Mouse (Mus musculus): ENCODE data around the gene Npas3. TPM values are rescaled to one million over a fixed set of nuclear protein-coding genes. Genes with fewer than 3 reads are reported as not detected.

The Npas3 gene
- total RNA-seq, 1 experiment from 2014 or later: 1.6 TPM

DNA sequence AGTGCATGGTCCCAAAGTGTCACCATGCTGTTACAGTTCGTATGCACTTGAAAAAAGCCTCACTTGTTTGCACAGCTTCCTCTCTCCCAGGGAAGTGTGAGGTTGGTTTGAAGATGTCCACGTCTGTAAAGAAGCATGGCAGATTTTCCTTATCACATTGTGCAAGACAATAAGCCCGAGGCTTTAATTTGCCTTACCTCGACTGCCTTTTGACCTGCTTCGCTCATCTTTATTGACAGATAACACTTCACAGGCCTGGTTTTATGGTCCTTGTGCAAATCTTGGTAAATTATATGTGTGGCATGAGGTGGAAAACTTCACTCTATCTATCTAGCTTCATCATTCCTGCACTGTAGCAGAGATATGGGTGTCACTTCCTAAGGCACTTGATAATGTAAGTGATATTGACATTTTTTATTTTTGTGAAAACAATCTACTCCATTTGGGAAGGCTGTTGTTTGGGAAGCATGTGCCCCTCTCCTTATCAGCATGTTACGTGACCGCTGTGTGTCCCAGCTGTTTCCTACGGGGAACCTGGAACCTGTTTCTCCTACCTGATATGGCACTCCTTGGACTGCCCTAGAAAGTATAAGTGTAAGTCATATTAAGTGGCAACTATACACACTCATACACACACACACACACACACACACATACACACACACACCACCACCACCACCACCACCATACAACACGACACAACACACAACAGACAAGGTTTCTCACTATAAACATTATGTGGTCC lies 450.2 kb downstream of the Npas3 start:
- no peak for DNase-seq

DNA sequence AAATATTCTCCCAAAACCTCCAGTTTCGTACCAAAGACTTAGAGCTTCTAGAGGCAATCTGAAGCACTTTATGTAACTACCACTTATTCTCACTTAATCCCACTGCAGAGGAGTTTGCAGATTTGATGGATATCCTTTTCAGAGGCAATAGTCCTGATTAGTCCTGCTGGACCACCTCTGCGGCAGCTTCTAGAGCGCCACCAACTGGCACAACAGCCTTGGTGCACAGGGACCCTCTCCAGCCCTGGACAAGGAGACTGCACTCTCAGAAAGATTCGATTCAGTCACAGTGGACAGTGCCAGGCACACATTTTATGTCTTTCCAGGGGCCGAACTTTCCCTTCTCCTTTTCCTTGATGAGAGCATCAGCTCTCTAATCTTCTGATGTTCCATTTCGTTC lies 471.4 kb downstream of the Npas3 start:
- DNase-seq: peak; percentile 42

DNA sequence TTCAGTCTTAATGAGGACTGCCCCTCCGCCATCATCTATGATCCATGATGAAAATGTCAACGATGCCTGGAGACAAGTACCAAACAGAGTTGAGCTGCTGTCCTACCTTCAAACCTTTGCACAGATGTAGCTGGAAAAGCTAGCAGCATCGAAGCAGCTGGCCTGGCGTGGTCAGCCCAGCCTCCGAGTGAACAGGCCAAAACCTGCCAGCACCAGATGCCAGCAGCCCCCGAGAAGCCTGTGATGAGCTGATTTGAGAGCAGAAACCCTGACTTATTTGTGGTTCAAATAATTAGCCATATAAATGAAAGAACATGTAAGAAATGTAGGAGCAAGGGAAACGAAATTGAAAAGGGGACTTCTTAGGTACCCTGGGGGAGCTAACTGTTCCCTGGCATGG lies 473.7 kb downstream of the Npas3 start:
- DNase-seq: no peak

DNA sequence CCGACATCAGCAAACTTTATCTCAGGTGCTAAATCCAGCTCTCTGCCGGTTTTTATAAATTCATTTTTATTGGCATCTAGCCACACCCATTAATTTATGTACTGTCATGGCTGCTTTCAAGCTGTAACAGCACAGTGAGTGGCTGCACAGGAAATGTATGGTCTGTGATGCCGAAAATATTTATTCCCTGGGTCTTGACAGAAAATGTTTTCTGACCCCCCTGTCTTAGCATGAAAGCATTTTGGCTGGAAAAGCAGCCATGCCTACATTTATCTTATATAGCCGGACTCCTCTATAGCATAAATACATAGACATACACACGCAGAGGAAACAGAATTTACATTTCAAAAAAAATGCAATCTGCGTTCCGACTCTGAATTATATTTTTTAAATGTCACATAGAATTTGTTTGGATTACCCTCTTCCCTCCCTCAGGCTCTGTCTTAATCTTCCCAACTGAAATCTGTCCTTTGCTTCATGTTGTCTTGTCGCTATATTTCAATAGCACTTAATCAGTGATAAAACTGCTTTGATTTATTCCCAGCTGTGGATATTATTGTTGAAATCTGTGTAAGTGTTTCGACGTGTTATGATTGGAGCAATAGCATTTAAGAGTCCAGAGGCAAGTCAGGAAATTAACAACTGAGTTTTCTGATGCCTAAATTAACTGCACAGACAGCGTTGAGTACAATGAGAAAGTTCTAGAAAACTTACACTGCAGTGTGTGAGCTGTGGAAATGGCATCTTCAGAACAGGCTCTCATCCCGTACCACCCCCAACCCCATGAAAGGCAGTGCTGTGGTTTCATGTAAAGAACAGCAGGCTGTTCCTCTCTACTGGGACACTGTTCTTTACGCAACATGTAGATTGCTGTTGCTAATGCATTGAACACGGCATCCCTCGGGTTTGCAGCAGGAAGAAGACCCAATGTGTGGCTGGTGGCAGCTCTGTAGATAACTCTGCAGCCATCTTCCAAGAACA lies 474.5 kb downstream of the Npas3 start:
- no peak for DNase-seq

DNA sequence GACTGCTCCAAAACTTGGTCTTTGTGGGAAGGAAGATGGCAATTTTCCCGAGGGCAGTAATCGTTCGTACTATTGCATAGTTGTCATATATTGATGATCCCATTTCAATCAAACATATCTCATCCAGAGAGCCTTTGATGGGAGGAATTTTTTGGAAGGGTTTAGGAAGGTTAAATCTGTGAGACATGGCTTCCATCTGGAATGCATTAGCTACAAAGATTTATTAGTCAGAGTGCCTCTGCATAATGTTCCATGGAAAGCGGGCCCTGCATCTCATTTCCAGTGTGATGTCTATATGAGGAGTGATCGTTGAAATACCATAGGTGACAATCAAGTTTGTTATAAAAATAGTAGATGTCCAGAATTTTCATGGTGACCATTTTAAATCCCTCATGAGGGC lies 480.8 kb downstream of the Npas3 start:
- no peak for DNase-seq

DNA sequence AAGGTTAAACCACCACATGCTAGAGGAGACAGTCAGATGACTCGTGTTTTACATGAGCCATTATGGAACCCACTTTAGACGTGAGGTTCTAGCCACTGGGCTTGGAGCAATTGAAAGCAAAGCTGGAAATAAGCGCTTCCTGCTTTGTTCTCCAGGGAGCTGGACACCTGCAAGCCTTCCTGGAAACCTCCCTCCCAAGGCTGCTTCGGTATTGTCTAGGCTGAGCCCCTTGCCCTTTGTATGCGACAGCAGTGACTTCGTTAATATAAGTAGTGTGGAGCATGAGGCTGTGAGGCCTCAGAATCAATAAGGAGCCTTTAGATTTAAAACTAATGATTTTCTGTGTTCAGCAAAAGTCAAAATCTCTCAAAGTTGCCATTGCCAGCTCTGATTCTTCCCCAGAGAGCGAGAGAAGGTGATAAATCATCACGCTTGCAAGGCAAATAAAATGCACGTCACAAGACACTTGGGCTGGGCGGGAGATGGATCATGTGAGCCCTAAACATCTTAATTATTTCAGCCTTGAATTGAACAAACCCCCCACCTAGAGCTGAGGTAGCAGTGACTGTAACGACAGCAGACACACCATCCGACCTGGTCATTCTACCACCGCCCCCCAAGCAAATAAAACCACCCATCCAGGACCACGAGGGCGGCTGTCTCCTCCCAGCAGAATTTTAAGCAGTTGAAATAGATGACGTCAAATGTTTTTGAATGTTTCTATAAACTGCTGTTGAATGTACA lies 490.2 kb downstream of the Npas3 start:
- DNase-seq: no peak

DNA sequence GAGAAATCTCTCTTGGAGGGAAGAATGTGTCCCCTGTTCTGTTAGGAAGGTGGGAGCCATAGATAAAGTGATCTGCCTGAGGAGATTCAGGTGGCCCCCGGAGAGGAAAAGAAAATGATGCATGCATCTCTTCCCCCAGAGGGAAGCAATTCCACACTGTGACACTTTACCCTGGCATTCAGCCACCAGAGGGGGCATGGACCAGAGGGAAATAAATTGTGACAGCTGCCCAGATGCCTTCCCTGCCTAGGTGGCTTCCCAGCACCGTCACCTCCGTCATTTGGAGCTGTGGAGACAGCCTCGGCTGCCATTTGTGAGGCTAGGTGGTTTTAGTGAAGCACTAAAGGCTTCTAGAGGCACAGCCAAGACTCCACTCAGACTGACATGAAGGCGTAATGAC lies 498.2 kb downstream of the Npas3 start:
- peak; percentile 41 for DNase-seq

DNA sequence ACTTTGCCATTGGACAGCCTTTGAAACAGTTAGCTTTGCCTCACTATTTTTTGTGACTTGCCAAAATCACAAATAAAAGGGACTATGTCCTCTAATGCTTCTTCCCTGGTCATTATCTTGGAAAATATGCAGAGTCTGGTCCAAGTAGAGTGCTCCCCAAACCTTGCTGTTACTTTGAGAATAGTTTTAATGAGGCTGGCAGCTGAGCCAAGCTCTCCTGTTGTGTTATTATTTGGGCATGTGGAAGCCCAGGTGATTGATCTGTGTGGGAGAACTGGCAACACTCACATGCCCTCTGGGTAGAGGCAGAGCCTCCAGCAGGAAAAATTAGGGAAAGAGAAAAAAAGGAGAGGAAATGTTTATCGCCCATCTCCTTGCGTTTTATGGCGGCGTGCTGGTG lies 500.9 kb downstream of the Npas3 start:
- no peak for DNase-seq

DNA sequence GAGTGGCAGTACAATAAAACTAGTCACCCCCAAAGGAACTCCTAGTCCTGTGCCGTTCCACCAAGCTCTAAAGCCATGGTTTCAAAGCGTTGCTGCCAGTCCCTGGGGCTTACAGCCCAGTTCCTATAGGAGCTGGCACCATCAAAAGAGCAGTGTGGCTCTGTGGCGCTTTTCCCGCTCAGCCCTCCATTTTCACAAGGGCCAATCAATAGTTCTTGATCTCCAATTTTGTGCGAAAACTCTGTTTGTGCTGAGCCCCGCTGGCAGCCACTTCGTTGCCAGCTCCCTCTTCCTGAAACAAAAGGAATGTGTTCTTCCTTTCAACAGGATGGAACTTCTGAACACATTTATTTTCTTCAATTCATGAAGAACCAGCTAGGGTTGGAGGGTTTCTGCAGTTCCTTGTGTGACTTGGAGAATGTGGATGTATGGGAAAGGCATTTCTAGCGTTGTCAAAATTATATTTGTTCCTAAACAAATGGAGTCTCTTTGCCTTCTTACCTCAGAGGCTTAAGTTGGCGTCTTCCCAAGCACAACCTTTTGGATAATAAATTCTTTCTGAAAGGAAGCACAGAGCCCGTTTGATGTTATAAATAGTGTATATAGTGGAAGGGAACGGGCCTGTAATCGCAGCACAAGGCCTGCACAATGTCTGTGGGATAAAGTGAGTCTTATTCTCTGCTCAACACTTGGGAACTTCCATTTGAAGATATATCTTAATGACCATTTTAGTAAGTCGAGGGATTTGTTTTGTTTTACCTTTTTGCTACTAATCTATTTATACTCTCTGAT lies 504.0 kb downstream of the Npas3 start:
- DNase-seq: peak; percentile 7

DNA sequence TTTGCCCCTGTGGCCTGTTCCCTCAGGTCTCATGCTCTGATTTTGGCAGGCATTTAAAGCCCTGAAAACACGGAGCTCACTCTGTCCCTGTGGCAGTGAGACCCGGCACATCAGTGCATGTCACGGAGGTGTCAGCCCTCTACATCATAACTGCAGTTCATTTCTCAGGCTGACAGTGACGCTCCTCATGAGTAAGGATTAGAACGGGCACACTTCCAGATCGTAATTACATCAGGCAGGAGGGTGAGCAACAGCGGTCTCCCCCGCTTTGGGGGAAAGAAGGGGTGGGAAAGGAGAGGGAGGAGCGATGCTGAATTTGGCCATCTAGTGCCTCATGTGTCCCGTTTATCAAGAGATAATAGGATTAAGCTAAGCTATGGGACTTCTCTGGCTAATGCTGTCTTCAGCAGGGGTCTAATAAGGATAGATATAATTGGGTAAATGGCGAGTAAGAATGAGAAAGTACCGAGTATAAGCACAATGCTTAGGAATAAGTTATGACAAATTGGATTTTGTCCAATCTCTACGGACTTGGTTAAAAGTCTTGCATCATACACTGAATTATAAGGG lies 505.0 kb downstream of the Npas3 start:
- DNase-seq: peak; percentile 21

DNA sequence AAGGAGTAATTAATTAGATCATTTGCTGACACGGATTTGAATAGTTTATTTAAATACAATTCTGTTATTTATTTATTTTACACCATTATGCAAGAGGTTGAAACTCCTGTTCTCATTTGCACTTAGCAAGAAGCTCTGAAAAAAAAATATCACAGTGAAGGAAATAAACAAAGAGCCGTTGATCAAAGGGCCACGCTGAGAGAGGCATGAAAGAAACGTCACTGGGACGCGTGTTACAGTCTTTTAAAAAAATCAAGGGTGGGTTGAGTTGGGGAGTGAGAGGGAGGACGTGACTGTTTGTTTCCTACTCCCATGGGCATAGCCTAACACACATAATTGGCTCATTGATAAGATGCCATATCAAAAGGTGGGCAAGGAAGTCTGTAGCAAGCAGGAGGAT lies 505.8 kb downstream of the Npas3 start:
- no peak for DNase-seq

DNA sequence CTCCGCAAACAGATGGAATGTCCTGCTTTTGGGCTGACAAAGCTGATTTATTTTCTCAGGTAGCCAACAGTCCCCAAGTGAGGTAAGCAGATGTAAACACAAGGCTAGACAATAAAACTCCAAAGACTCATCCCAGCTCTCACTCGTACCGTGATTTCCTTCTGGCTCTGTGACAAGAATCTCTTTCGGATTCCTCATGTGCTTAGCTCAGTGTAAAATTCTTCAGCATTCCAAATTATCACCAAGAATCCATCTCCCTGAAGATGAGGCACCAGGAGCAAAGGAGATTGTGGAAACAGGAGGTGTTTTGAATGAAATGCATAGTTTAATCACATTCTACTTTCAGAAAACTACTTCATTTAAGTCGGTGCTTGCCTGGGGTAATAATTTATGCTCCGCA lies 509.2 kb downstream of the Npas3 start:
- no peak for DNase-seq

DNA sequence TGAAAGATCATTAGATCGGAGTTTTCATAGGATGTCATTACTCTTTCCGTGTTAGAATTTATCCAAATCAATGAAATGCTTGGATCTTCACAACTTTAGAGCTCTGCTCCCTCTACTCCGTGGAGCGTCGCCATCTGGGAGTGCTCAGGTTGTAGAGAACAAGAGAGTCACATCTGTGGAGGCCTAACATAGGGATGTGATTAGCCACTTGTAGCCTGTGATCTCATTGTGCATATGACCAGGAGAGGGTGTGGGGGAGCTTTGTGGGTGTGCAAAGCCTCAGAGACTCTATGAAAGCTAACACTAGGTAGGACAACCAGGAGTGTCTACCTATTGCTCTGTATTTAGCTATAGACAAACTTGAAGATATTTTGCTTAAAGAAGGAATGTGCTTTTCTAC lies 509.9 kb downstream of the Npas3 start:
- DNase-seq: no peak

DNA sequence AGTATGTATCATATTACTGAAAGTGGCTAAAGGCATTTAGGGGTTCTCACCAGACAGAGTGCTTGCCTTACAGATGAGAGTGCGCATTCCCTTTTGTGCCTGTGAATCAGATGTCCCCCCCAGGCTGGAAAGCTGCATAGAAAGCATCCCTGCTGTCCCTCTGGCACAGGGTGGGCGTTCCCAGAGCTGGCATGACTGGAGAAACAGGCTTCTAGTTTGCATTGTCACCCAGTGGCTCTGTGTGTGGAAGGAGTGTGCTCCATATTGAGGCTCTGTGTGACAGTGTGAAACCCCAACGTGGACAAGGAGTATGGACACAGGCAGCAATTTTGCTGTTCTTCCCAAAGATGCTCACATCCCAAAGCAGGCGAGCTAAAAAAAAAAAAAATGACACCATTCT lies 515.7 kb downstream of the Npas3 start:
- DNase-seq: no peak

DNA sequence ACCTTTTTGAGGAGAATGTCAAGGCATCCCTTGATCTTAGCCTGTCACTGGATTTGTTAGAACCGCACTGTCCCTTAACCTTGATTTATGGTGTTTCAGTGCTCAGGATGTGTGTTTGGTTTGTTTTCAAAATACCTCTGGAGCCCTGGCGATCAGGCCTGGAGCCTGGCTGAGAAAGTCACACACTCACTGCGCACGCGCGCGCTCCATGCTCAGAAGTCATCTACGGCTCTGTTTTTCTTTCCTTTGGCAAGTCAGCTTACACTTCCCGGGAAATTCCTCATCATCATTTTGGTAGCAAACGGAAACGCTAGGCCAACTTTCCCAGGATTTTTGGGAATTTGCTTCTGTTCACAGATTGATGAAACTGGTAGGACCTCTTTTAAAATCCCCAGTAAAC lies 519.9 kb downstream of the Npas3 start:
- peak; percentile 83 for DNase-seq

DNA sequence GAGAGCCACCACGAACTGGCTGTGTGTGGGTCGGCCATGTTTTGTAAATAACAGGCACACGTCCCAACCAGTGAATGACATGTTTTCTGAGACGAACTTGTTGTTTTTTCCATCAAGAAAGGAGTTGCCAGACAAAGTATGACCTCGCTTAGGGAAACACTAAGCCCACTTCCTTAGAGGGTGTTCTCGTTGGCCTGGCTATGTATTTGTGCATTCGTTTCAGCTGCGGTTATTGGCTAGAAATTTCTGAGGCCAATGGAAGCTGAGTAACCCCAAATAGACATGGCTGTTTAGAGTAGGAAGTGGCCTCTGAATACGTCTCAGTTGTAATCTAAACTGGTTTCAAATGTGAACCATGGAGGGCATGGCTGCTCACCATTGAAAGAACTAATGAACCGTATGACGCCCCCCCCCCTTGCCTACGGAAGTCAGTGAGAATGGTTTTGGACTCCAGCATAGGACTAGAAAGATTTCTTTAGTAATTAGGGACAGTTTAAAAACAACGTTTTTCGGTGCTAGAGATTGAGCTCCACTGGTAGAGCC lies 523.0 kb downstream of the Npas3 start:
- no peak for DNase-seq

DNA sequence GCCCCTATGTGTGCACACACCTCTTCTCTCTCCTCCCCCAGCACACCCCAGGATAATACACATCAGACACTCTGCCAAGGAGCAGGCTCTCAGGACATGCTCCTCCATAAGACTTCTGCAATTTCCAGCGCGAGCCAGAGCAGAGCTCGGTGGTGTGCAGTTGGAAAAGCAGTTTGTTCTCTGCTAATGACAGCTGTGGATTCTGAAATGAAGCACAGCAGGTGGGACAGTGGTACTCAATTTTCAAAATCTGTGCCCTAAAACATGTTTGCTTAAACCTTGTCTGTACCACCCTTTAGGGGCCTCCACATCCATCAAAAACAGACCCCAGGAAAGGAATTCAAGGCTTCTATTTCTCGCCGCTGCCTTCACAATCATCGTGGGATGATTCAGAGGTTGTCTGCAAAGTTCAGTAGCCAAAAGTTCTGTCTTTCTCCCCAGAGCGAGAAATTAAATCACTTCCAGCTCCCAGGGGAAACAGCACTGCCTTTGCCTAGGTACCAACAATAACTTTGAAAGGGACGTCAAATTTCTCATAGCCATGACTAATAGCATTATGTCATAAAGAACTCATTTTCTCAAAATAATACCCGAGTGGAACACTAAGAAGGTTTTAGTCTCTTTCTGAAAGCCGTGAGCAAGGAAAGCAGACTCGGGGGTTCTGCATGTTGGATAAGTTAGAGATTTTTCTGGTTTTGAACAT lies 533.5 kb downstream of the Npas3 start:
- no peak for DNase-seq

DNA sequence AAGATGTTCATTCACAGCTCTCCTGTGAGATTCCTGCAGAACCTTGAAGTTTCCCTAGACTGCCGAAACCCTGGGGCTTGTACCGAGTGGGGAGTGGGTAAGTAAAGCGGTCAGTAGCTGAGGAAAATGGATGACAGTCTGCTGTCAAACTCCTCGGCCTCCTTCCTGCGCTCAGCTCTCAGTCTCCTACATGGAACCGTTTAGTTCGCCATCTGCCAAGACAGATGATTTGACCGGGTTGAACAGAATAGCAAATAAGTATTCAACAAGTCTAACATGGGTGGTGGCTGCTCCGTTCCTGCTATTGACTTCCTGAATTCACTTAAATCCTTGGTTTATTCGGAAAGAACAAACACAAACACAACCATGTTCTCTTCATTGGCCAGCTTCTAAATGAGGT lies 541.0 kb downstream of the Npas3 start:
- DNase-seq: no peak

DNA sequence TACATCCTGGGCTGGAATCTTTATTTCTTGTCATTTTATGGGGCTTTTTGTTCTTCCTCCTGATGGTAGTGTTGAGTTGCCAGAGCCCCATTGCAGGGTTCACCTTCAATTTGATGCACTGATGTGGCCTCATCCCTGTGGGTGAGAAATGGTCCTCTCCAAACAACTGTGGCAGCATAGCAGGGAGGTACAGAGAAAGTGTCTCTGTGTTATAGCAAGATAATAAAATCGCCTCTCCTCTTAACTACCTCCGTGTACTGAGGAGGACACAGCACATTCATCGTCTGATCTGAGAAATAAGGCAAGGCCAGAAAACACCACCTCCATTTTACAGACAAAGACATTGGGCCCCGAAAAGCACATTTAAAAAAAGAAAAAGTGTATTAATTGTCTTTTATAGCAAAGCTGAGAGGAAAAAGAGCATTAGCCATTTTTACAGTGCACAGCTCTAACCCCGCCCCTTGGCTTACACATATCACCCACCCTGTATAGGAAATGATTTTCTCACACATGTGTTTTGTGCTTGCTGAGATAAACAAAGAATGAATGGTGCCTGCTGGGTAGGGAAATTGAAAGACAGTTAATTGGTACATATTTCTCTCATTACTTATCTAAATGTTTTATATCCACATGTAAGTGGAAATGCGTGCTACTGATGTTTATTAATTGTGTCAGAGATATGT lies 546.4 kb downstream of the Npas3 start:
- no peak for DNase-seq

DNA sequence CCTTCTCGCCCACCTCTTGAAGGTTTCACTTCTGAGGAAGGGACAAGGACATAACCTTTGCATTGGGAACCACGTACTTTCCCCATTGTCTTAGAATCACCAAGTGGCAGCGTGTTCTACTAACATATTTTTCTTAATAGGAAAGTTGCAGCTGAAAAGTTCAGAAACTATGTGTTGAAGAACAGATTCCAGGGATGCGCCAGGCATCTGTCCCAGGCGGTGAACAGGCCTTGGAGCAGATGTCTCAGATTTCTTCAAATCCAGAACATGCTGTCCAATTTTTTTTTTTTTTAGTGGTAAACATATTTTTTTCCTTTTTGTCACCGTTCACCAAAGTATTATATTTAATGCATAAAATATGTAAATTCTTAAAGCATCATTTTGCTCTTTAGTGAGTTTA lies 553.4 kb downstream of the Npas3 start:
- no peak for DNase-seq
